Comparison of ENCODE assay signal across 8 mouse cellular contexts in the genomic region with DNA sequence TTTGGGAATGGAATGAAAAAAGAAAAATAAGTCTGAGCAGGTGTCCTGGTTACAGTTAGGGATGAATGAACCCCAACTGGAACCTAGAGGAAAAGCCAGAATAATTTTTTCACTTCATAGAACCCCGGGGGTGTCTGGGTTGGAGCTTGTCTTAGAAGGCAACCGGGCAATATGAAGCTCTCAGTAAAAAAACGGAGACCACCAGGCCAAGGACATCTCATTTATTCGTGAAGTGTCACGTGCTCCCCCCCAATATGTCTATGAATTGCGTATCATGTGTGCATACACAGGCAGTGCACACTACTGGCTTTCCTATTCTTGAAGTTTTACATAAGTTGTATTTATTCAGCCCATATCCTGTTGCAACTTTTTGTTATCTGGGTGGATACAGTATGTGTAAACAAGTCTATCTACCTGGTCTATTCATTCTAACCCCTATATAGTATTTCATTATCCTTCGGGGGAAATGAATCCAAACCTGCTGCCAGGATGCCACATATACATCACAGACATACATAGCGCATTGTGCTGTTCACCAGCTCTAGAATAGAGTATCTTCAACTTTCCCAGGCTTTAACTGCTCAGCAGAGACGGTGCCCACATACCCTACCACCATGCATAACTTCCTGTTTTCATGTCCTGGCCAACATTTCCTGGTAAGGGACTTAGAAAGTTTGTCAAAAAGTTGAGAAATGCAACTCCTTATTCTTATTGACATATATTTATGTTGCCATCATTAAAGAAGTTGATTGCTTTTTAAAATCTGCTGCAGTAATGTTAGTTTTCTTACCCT. TPM values are rescaled to one million over a fixed set of nuclear protein-coding genes. Genes with fewer than 3 reads are reported as not detected.
DNase-seq lines count a peak whose midpoint lies in the region; ATAC-seq and TF ChIP-seq lines count a peak whose summit lies in the region.

No protein-coding gene starts in this region.

- DNase-seq in heart, adult 9 months (ENCODE audit: low spot score in 2 of 2): no peak
- DNase-seq in G1E (ENCODE audit: low spot score): peak; percentile 33
- no peak for DNase-seq in right cerebral cortex, adult 2 months (ENCODE audit: low spot score in 2 of 2)
- DNase-seq in yolk sac, embryonic 10.5 days (ENCODE audit: low spot score): no peak
- DNase-seq in gastrocnemius, adult 18-20 months (ENCODE audit: low spot score): no peak

- peak overlapping the region; percentile 91 for H3K4me2 ChIP-seq in heart, embryonic 13.5 days
- H3K4me2 ChIP-seq in hindbrain, embryonic 12.5 days (replicated peaks): peak overlapping the region; percentile 55
- H3K4me2 ChIP-seq in midbrain, embryonic 12.5 days (replicated peaks): peak overlapping the region; percentile 57

- H3K9me3 ChIP-seq in heart, embryonic 13.5 days: no peaks in the 10 kb centered on the region
- H3K9me3 ChIP-seq in G1E (replicated peaks): no peaks in the 10 kb centered on the region
- no peaks in the 10 kb centered on the region for H3K9me3 ChIP-seq in hindbrain, embryonic 12.5 days (replicated peaks)
- H3K9me3 ChIP-seq in midbrain, embryonic 12.5 days: no peaks in the 10 kb centered on the region

- H3K4me1 ChIP-seq in heart, embryonic 13.5 days: peaks cover 16% of the 10 kb centered on the region
- peaks cover 49% of the 10 kb centered on the region for H3K4me1 ChIP-seq in G1E (ENCODE audit: insufficient read depth, low read depth, low read length)
- H3K4me1 ChIP-seq in hindbrain, embryonic 12.5 days: peaks cover 13% of the 10 kb centered on the region
- H3K4me1 ChIP-seq in midbrain, embryonic 12.5 days: peaks cover 11% of the 10 kb centered on the region

- 57% methylated on average over 9 of the region's 9 CpGs for WGBS in heart, embryonic 13.5 days
- 59% methylated on average over 9 of the region's 9 CpGs for WGBS in hindbrain, embryonic 12.5 days
- 65% methylated on average over 9 of the region's 9 CpGs for WGBS in midbrain, embryonic 12.5 days

- H3K4me3 ChIP-seq in heart, embryonic 13.5 days: peak overlapping the region; percentile 82
- H3K4me3 ChIP-seq in G1E (ENCODE audit: low read depth, low read length): peak overlapping the region; percentile 99
- peak overlapping the region; percentile 82 for H3K4me3 ChIP-seq in hindbrain, embryonic 12.5 days
- peak overlapping the region; percentile 90 for H3K4me3 ChIP-seq in midbrain, embryonic 12.5 days

- H3K9ac ChIP-seq in heart, embryonic 13.5 days: peak overlapping the region; percentile 90
- peak overlapping the region; percentile 90 for H3K9ac ChIP-seq in hindbrain, embryonic 12.5 days
- peak overlapping the region; percentile 92; the same call in 1 of the 2 replicates for H3K9ac ChIP-seq in midbrain, embryonic 12.5 days (replicated peaks)

- peaks cover 35% of the 10 kb centered on the region for H3K27me3 ChIP-seq in heart, embryonic 13.5 days (replicated peaks)
- no peaks in the 10 kb centered on the region for H3K27me3 ChIP-seq in G1E (ENCODE audit: insufficient read depth, low read length)
- H3K27me3 ChIP-seq in hindbrain, embryonic 12.5 days: no peaks in the 10 kb centered on the region
- H3K27me3 ChIP-seq in midbrain, embryonic 12.5 days: no peaks in the 10 kb centered on the region

- no peak for TF ChIP-seq CTCF in G1E (IDR thresholded peaks at IDR 0.05; ENCODE audit: low read depth, low read length)

- peaks cover 8% of the 10 kb centered on the region for H3K36me3 ChIP-seq in heart, embryonic 13.5 days
- H3K36me3 ChIP-seq in G1E (replicated peaks): peaks cover 21% of the 10 kb centered on the region
- peaks cover 4% of the 10 kb centered on the region for H3K36me3 ChIP-seq in hindbrain, embryonic 12.5 days
- H3K36me3 ChIP-seq in midbrain, embryonic 12.5 days: peaks cover 2% of the 10 kb centered on the region; the same call in 1 of the 2 replicates

- H3K27ac ChIP-seq in heart, embryonic 13.5 days (replicated peaks): no peak overlapping the region
- H3K27ac ChIP-seq in hindbrain, embryonic 12.5 days: peak overlapping the region; percentile 92; the same call in 1 of the 2 replicates
- peak overlapping the region; percentile 92; the same call in 1 of the 2 replicates for H3K27ac ChIP-seq in midbrain, embryonic 12.5 days (replicated peaks)

- ATAC-seq in heart, embryonic 13.5 days (ENCODE audit: extremely low read depth, insufficient number of reproducible peaks, low FRiP score, low TSS enrichment): no peak
- ATAC-seq in G1E (ENCODE audit: extremely low read depth, insufficient number of reproducible peaks, low FRiP score, poor library complexity, severe bottlenecking): no peak
- ATAC-seq in hindbrain, embryonic 12.5 days (ENCODE audit: low FRiP score): no peak
- ATAC-seq in midbrain, embryonic 12.5 days (ENCODE audit: low FRiP score, low read depth): no peak

RNA-seq across cellular contexts. Expression of gene Zfp777, which starts 0.8 kb away (rescaled TPM):
- polyA plus RNA-seq in heart, embryonic 13.5 days (2015; fragmentation: Nextera tagmentation; extraction: Ambion mirVana): 2.6 and 2.8 TPM in 2 replicates
- total RNA-seq in G1E (2014; fragmentation: Nextera tagmentation): 27.4 and 28.0 TPM in 2 replicates
- total RNA-seq in G1E (2017): 22.1 and 25.4 TPM in 2 replicates
- polyA plus RNA-seq in G1E (2012): 69.6 and 86.8 TPM in 2 replicates
- polyA plus RNA-seq in hindbrain, embryonic 12.5 days (2016; fragmentation: Nextera tagmentation; extraction: Ambion mirVana): 10.7 and 11.1 TPM in 2 replicates
- 11.7 and 14.0 TPM in 2 replicates for polyA plus RNA-seq in midbrain, embryonic 12.5 days (2016; fragmentation: Nextera tagmentation; extraction: Ambion mirVana)
- 10 to 100 TPM; 17.4 to 20.7 TPM for total RNA-seq in gastrocnemius, adult 18-20 months (2021)

RNA-seq across cellular contexts. Expression of gene Zfp746, which starts 36.9 kb away (rescaled TPM):
- polyA plus RNA-seq in heart, embryonic 13.5 days (2015; fragmentation: Nextera tagmentation; extraction: Ambion mirVana): 8.2 and 8.3 TPM in 2 replicates
- total RNA-seq in G1E (2014; fragmentation: Nextera tagmentation): 34.2 and 36.3 TPM in 2 replicates
- 14.8 and 16.9 TPM in 2 replicates for total RNA-seq in G1E (2017)
- 13.2 and 16.2 TPM in 2 replicates for polyA plus RNA-seq in G1E (2012)
- polyA plus RNA-seq in hindbrain, embryonic 12.5 days (2016; fragmentation: Nextera tagmentation; extraction: Ambion mirVana): 30.1 and 30.3 TPM in 2 replicates
- polyA plus RNA-seq in midbrain, embryonic 12.5 days (2016; fragmentation: Nextera tagmentation; extraction: Ambion mirVana): 29.4 and 29.6 TPM in 2 replicates
- total RNA-seq in gastrocnemius, adult 18-20 months (2021): 1 to 10 TPM; 9.2 to 9.7 TPM
